ENCODE assay signal across 24 mouse cellular contexts in genomic region chr16:16978765-16979164, GRCm38 (mm10). TPM values are rescaled to one million over a fixed set of nuclear protein-coding genes. Genes with fewer than 3 reads are reported as not detected.
A peak's percentile ranks its signal among the peaks of the same experiment; 100 is the strongest.
DNase-seq lines count a peak whose midpoint lies in the region; ATAC-seq and TF ChIP-seq lines count a peak whose summit lies in the region.
"Had no signal": no experiment of that assay in that cellular context is flagged by ENCODE, and none has a peak within 500 bp of the region (broad histone marks: within the 10 kb centered on the region; RNA-seq: fewer than 3 reads in every experiment).

No protein-coding gene starts in this region.

- no peaks in the 10 kb centered on the region for H3K9me3 ChIP-seq in MEL (replicated peaks; ENCODE audit: insufficient read depth, low read length)
- H3K9me3 ChIP-seq in midbrain, embryonic 16.5 days (replicated peaks; ENCODE audit: control insufficient read depth, low read length, poor library complexity, severe bottlenecking), result 0 out of 2 replicates have a peak, but pooled peaks cover 2% of the 10 kb centered on the region
- 0 out of 2 replicates have a peak, but pooled peaks cover 4% of the 10 kb centered on the region for H3K9me3 ChIP-seq in forebrain, postnatal 0 days (ENCODE audit: low read length)

- no peak for TF ChIP-seq EP300 in MEL (IDR thresholded peaks at IDR 0.05; ENCODE audit: low read depth in 1 of 2, low read length in 2 of 2)

- 91% methylated on average over 2 of the region's 2 CpGs for WGBS in midbrain, embryonic 16.5 days
- 87% methylated on average over 2 of the region's 2 CpGs for WGBS in forebrain, postnatal 0 days

- no peak for TF ChIP-seq POLR2A in MEL (IDR thresholded peaks at IDR 0.05; ENCODE audit: control insufficient read depth in 1 of 2, insufficient read depth in 1 of 2, low read depth in 1 of 2, low read length in 2 of 2, poor library complexity in 1 of 2)

- no peak for TF ChIP-seq CTCF in MEL (IDR thresholded peaks at IDR 0.05 in 2 of 3, conservative IDR thresholded peaks at IDR 0.05 in 1 of 3; ENCODE audit: control insufficient read depth in 1 of 3, insufficient read depth in 1 of 3, low read depth in 2 of 3, low read length in 3 of 3, poor library complexity in 1 of 3, severe bottlenecking in 1 of 3)
- TF ChIP-seq CTCF in forebrain, postnatal 0 days (IDR thresholded peaks at IDR 0.05; ENCODE audit: low read depth), result no peak

- no peak for TF ChIP-seq RAD21 in MEL (IDR thresholded peaks at IDR 0.05; ENCODE audit: low read depth, low read length)

- no peak overlapping the region for H3K27ac ChIP-seq in MEL (ENCODE audit: control insufficient read depth, low read depth, low read length)
- no peak overlapping the region for H3K27ac ChIP-seq in midbrain, embryonic 16.5 days (ENCODE audit: low read length)
- no peak overlapping the region for H3K27ac ChIP-seq in forebrain, postnatal 0 days (ENCODE audit: low read depth, low read length)
- H3K27ac ChIP-seq: embryonic facial prominence, embryonic 13.5 days; embryonic facial prominence, embryonic 15.5 days; forebrain, embryonic 10.5 days; forebrain, embryonic 12.5 days had no signal

- H3K9ac ChIP-seq in MEL (ENCODE audit: control insufficient read depth, low read depth, low read length, poor library complexity, severe bottlenecking), result no peak overlapping the region
- no peak overlapping the region for H3K9ac ChIP-seq in midbrain, embryonic 16.5 days (ENCODE audit: low read depth, low read length)
- no peak overlapping the region for H3K9ac ChIP-seq in forebrain, postnatal 0 days
- H3K9ac ChIP-seq: embryonic facial prominence, embryonic 13.5 days; embryonic facial prominence, embryonic 15.5 days; forebrain, embryonic 12.5 days had no signal

- H3K36me3 ChIP-seq in MEL (ENCODE audit: control insufficient read depth in 1 of 2, insufficient read depth in 2 of 2, low read length in 2 of 2), result 0 out of 4 replicates have a peak, but pooled peaks cover 0 to 5% of the 10 kb centered on the region in 2 experiments
- H3K36me3 ChIP-seq in midbrain, embryonic 16.5 days (ENCODE audit: control insufficient read depth, insufficient read depth, low read length), result no peaks in the 10 kb centered on the region
- no peaks in the 10 kb centered on the region for H3K36me3 ChIP-seq in forebrain, postnatal 0 days (ENCODE audit: insufficient read depth)
- H3K36me3 ChIP-seq: embryonic facial prominence, embryonic 13.5 days; embryonic facial prominence, embryonic 15.5 days; forebrain, embryonic 10.5 days; forebrain, embryonic 12.5 days; G1E had no signal

- no peak overlapping the region for H3K4me2 ChIP-seq in midbrain, embryonic 16.5 days (ENCODE audit: low read length)
- H3K4me2 ChIP-seq in forebrain, postnatal 0 days (ENCODE audit: low read depth), result no peak overlapping the region
- H3K4me2 ChIP-seq: embryonic facial prominence, embryonic 13.5 days; embryonic facial prominence, embryonic 15.5 days; forebrain, embryonic 12.5 days had no signal

- H3K27me3 ChIP-seq in MEL (ENCODE audit: control insufficient read depth in 1 of 2, insufficient read depth in 2 of 2, low read length in 2 of 2), result no peaks in the 10 kb centered on the region
- no peaks in the 10 kb centered on the region for H3K27me3 ChIP-seq in midbrain, embryonic 16.5 days (ENCODE audit: control insufficient read depth, insufficient read depth, low read depth, low read length)
- H3K27me3 ChIP-seq in forebrain, postnatal 0 days (ENCODE audit: insufficient read depth, low read length), result no peaks in the 10 kb centered on the region
- H3K27me3 ChIP-seq: embryonic facial prominence, embryonic 13.5 days; embryonic facial prominence, embryonic 15.5 days; forebrain, embryonic 12.5 days had no signal

- peaks cover 0 to 2% of the 10 kb centered on the region in 2 experiments; a peak in 1 of 4 replicates for H3K4me1 ChIP-seq in MEL (ENCODE audit: control insufficient read depth in 1 of 2, insufficient read depth in 2 of 2, low read length in 2 of 2)
- peaks cover 3% of the 10 kb centered on the region; the same call in 1 of the 2 replicates for H3K4me1 ChIP-seq in midbrain, embryonic 16.5 days (ENCODE audit: control insufficient read depth, insufficient read depth, low read length)
- 0 out of 2 replicates have a peak, but pooled peaks cover 2% of the 10 kb centered on the region for H3K4me1 ChIP-seq in forebrain, postnatal 0 days (ENCODE audit: insufficient read depth)
- H3K4me1 ChIP-seq: embryonic facial prominence, embryonic 15.5 days; forebrain, embryonic 12.5 days had no signal

- peak; percentile 10 for DNase-seq in thymus, postnatal 0 days (ENCODE audit: low spot score)
- no peak for DNase-seq in thymus, postnatal 4 days
- DNase-seq in MEL (ENCODE audit: low read depth, low spot score), result no peak
- DNase-seq in natural killer cell, adult 2 months (ENCODE audit: low spot score in 2 of 2), result peak; percentile 29 to 57
- no peak for DNase-seq in forebrain, postnatal 0 days
- DNase-seq: adrenal gland, adult 2 months; adrenal gland, postnatal 10 days; adrenal gland, postnatal 25 days; cerebellum, adult 11 months; cerebellum, adult 18-20 months; cerebellum, adult 8-10 months; cerebellum, adult 9-11 months; cerebellum, postnatal 14 days; cerebellum, postnatal 36 days; embryo, embryonic 11 days had no signal

- H3K79me2 ChIP-seq in MEL (ENCODE audit: control insufficient read depth, insufficient read depth, low read length, poor library complexity), result peaks cover 5% of the 10 kb centered on the region

- no peak for ATAC-seq in midbrain, embryonic 16.5 days
- no peak for ATAC-seq in forebrain, postnatal 0 days
- ATAC-seq: forebrain, embryonic 14.5 days; forebrain, embryonic 16.5 days had no signal

- no peak overlapping the region for H3K4me3 ChIP-seq in MEL (ENCODE audit: control insufficient read depth in 1 of 2, insufficient read depth in 1 of 2, low read depth in 2 of 2, low read length in 2 of 2)
- no peak overlapping the region for H3K4me3 ChIP-seq in midbrain, embryonic 16.5 days (ENCODE audit: low read depth, low read length)
- no peak overlapping the region for H3K4me3 ChIP-seq in forebrain, postnatal 0 days (ENCODE audit: low read depth, low read length)
- H3K4me3 ChIP-seq: embryonic facial prominence, embryonic 13.5 days; embryonic facial prominence, embryonic 15.5 days; erythroblast, embryonic 14.5 days; forebrain, embryonic 10.5 days; forebrain, embryonic 12.5 days had no signal

TF ChIP-seq in MEL, 35 proteins besides CTCF, POLR2A, EP300 and RAD21:
- no peak for TF ChIP-seq ZNF384 (IDR thresholded peaks at IDR 0.05; ENCODE audit: low read depth, low read length)
- no peak for TF ChIP-seq MYC (IDR thresholded peaks at IDR 0.05; ENCODE audit: low read depth, low read length)
- TF ChIP-seq ETS1 (IDR thresholded peaks at IDR 0.05; ENCODE audit: low read depth, low read length), result peak; percentile 24; the same call in 1 of the 2 replicates
- TF ChIP-seq CHD2 (IDR thresholded peaks at IDR 0.05; ENCODE audit: low read length), result no peak
- TF ChIP-seq KAT2A (conservative IDR thresholded peaks at IDR 0.05; ENCODE audit: low read depth, low read length), result no peak
- no peak for TF ChIP-seq HCFC1 (IDR thresholded peaks at IDR 0.05; ENCODE audit: low read depth, low read length)

RNA-seq across cellular contexts. Expression of gene Mapk1, which starts 4.4 kb away (rescaled TPM):
- 180 and 190 TPM in 2 replicates for polyA plus RNA-seq in thymus, postnatal 0 days (2015; fragmentation: Nextera tagmentation; extraction: Ambion mirVana)
- 125 and 131 TPM in 2 replicates for total RNA-seq in MEL (2012; rRNA removed)
- polyA plus RNA-seq in MEL (2012; ENCODE audit: insufficient read depth in 1 of 2, insufficient read length in 2 of 2, low read depth in 1 of 2, low replicate concordance in 2 of 2, missing spikeins in 1 of 2), result 100 to 1,000 TPM; 144 to 225 TPM
- 182 and 189 TPM in 2 replicates for polyA plus RNA-seq in midbrain, embryonic 16.5 days (2015; fragmentation: Nextera tagmentation; extraction: Ambion mirVana)
- total RNA-seq in forebrain, postnatal 0 days (2014; rRNA removed), result 189 and 231 TPM in 2 replicates
- polyA plus RNA-seq in forebrain, postnatal 0 days (2015; fragmentation: Nextera tagmentation; extraction: Ambion mirVana), result 165 and 207 TPM in 2 replicates

Comparison
In these comparisons a context has a peak if more than half of its experiments do, and no peak if none do; other contexts are left out.
1. DNase-seq: peak in thymus, postnatal 0 days (single experiment) and natural killer cell, adult 2 months (2 of 2); none in thymus, postnatal 4 days (single experiment), MEL (single experiment) and forebrain, postnatal 0 days (single experiment).